Mouse (Mus musculus) kidney, postnatal 0 days (tissue): Measurements from ENCODE around the gene Ubtd1. TPM values are rescaled to one million over a fixed set of nuclear protein-coding genes. Genes with fewer than 3 reads are reported as not detected.
"Not testable (repeated sequence)": the region's sequence is repeated elsewhere in the genome, so short reads cannot be mapped to it uniquely, and the experiment has no call there.

ENCODE experiments used
- ATAC-seq: fragments of 200-750 bp; cut with Nextera tagmentation; replicated peaks from 2 replicates; pipeline ENCODE4 v1.8.0; 2017; ENCODE audit warnings: low read depth, moderate number of reproducible peaks, moderate TSS enrichment, moderate library complexity; ENCODE audit not compliant: low FRiP score
- DNase-seq: peaks from one replicate; pipeline ENCODE4 v3.0.0-alpha.2; 2016; ENCODE audit warnings: low spot score
- H3K27ac ChIP-seq: fragments of 300-500 bp; sonication (generic); 2 replicates; pipeline ENCODE4 v1.5.1; 2014; ENCODE audit warnings: mild to moderate bottlenecking
- H3K27me3 ChIP-seq: fragments of 300-500 bp; sonication (generic); 2 replicates; pipeline ENCODE4 v1.6.1; 2014; ENCODE audit warnings: low read length, mixed read lengths; ENCODE audit not compliant: insufficient read depth
- H3K36me3 ChIP-seq: fragments of 300-500 bp; sonication (generic); 2 replicates; pipeline ENCODE4 v1.6.1; 2014; ENCODE audit warnings: low read length, mixed read lengths; ENCODE audit not compliant: insufficient read depth
- H3K4me1 ChIP-seq: fragments of 300-500 bp; sonication (generic); replicated peaks from 2 replicates; pipeline ENCODE4 v1.6.1; 2014; ENCODE audit warnings: antibody characterized with exemption, low read length, mixed read lengths; ENCODE audit not compliant: insufficient read depth
- H3K4me2 ChIP-seq: fragments of 300-500 bp; sonication (generic); 2 replicates; pipeline ENCODE4 v1.6.1; 2014; ENCODE audit warnings: mild to moderate bottlenecking, low read length, moderate library complexity, mixed read lengths
- H3K4me3 ChIP-seq: fragments of 300-500 bp; sonication (generic); replicated peaks from 2 replicates; pipeline ENCODE4 v1.5.1; 2014; ENCODE audit warnings: low read depth, low read length
- H3K9ac ChIP-seq: fragments of 300-500 bp; sonication (generic); 2 replicates; pipeline ENCODE4 v1.6.1; 2014; ENCODE audit warnings: low read depth, low read length
- H3K9me3 ChIP-seq: fragments of 300-500 bp; sonication (generic); replicated peaks from 2 replicates; pipeline ENCODE4 v1.6.1; 2016; ENCODE audit warnings: low read length, inconsistent platforms, mixed read lengths
- CTCF ChIP-seq: IDR thresholded peaks from 2 replicates; pipeline ENCODE4 v1.5.1; 2016; ENCODE audit warnings: antibody characterized with exemption, low read depth, mild to moderate bottlenecking, moderate library complexity
- WGBS: fragments of 180-500 bp; shearing (Covaris S2); extraction: QIAGEN DNeasy Blood & Tissue Kit; methylation state at CpG from one replicate; pipeline ENCODE4 v1.1.7; 2014; 5-methylcytosine and 5-hydroxymethylcytosine counted together
- polyA plus RNA-seq: library from polyadenylated mRNA; unstranded; fragments of >200 nt; fragmentation: Nextera tagmentation; extraction: Ambion mirVana; gene quantifications from 2 replicates; pipeline ENCODE4 v1.2.1, GENCODE M21; 2015

Ubtd1 gene
- polyA plus RNA-seq, 1 experiment from 2014 or later, result 36.6 TPM

DNA sequence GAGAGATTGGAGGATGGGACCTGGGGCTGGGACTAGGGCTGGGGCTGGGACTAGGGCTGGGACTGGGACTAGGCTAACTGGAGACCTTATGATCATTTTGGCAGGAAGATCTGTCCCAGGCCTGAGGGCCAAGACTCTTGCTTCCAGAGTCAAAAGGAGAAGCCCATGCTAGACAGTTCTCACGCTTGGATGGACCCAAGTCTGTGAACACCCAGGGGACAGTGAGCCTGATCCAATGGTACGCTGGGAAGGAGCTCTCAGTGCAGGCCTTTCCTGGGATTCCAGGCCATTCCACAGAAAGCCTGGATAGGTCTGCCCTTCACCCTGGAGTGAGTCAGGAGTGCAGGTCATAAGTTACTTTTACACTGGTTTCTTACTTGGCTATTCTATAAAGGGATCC lies 93.5 kb downstream of the Ubtd1 start:
- H3K9ac ChIP-seq, result no peak overlapping the region
- H3K4me1 ChIP-seq, result no peaks in the 10 kb centered on the region
- peak; percentile 8; the same call in 1 of the 2 replicates for ATAC-seq
- WGBS, result 77% methylated on average over 2 of the region's 2 CpGs
- no peak for DNase-seq
- no peaks in the 10 kb centered on the region for H3K9me3 ChIP-seq
- TF ChIP-seq CTCF, result no peak
- no peaks in the 10 kb centered on the region for H3K27me3 ChIP-seq
- H3K36me3 ChIP-seq, result 0 out of 2 replicates have a peak, but pooled peaks cover 6% of the 10 kb centered on the region
- no peak overlapping the region for H3K4me2 ChIP-seq
- H3K4me3 ChIP-seq, result no peak overlapping the region
- peak overlapping the region; percentile 31; the same call in 1 of the 2 replicates for H3K27ac ChIP-seq

- no peak for TF ChIP-seq CTCF
- Histone ChIP-seq H3K4me2 (no peak overlapping the region), H3K9ac (no peak overlapping the region), H3K4me1 (no peaks in the 10 kb centered on the region), H3K27me3 (no peaks in the 10 kb centered on the region), H3K27ac (no peak overlapping the region), H3K36me3 (0 out of 2 replicates have a peak, but pooled peaks cover 6% of the 10 kb centered on the region), H3K9me3 (no peaks in the 10 kb centered on the region), H3K4me3 (no peak overlapping the region)
- no peak for ATAC-seq
- 80% methylated on average over 16 of the region's 16 CpGs for WGBS
- DNase-seq, result no peak
These were observed 94.4 kb downstream of the Ubtd1 start for GRCm38 (mm10) chr19:42075992-42076391.

DNA sequence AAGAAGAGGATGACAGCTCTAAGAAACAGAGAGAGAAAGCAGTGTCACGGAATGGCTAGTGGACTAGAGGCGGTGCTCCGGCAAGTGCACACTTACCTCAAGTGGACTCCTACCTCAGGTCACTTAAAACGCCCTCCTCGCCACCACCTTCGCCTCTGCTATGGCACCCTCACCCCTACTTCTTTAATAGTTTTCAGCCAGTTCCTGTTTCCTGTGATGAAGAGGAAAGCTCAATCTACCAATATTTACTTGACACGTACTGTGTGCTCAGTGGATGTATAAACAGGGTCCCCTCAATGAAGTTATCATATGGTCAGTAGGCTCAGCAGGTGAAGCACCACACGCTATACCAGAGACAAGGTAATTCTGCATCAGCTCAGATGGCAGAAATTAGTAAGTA lies 97.0 kb downstream of the Ubtd1 start:
- no peaks in the 10 kb centered on the region for H3K9me3 ChIP-seq
- DNase-seq, result no peak
- H3K4me3 ChIP-seq, result no peak overlapping the region
- H3K27ac ChIP-seq, result no peak overlapping the region
- no peaks in the 10 kb centered on the region for H3K4me1 ChIP-seq
- WGBS, result 92% methylated on average over 8 of the region's 8 CpGs
- H3K27me3 ChIP-seq, result no peaks in the 10 kb centered on the region
- no peak for ATAC-seq
- no peak overlapping the region for H3K4me2 ChIP-seq
- H3K36me3 ChIP-seq, result 0 out of 2 replicates have a peak, but pooled peaks cover 6% of the 10 kb centered on the region
- TF ChIP-seq CTCF, result no peak
- H3K9ac ChIP-seq, result no peak overlapping the region

GRCm38 (mm10) chr19:42079006-42079405 lies 97.4 kb downstream of the Ubtd1 start:
- Histone ChIP-seq H3K9me3 (no peaks in the 10 kb centered on the region), H3K27ac (no peak overlapping the region), H3K4me2 (no peak overlapping the region), H3K36me3 (0 out of 2 replicates have a peak, but pooled peaks cover 6% of the 10 kb centered on the region), H3K9ac (no peak overlapping the region), H3K4me3 (no peak overlapping the region), H3K4me1 (no peaks in the 10 kb centered on the region), H3K27me3 (no peaks in the 10 kb centered on the region)
- ATAC-seq (no peak), DNase-seq (no peak)
- WGBS, result 97% methylated on average over 12 of the region's 12 CpGs
- TF ChIP-seq CTCF, result no peak

DNA sequence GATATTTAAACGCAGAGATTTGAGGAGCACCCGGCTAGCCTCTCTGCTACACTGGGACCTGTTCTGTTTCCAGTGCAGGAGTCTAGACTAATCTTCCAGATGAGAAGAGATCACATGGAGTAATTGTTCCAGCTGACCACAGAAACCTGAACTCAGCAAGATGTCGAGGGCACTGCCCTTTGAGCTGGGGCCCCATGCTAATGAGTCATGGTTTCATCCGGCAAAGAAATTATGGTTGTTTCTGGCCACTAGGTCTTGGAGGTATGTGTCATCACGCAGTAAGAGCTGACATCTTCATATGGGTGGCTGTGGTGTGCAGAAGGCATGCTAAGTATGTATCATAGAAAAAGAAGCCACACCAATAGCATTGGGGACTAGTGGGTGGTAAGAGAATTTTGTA lies 98.4 kb downstream of the Ubtd1 start:
- H3K9me3 ChIP-seq, result no peaks in the 10 kb centered on the region
- WGBS, result 50% methylated on average over 5 of the region's 5 CpGs
- H3K27me3 ChIP-seq, result no peaks in the 10 kb centered on the region
- no peaks in the 10 kb centered on the region for H3K4me1 ChIP-seq
- H3K9ac ChIP-seq, result no peak overlapping the region
- no peak overlapping the region; the same call in 1 of the 2 replicates for H3K27ac ChIP-seq
- H3K4me3 ChIP-seq, result no peak overlapping the region
- H3K4me2 ChIP-seq, result no peak overlapping the region
- H3K36me3 ChIP-seq, result 0 out of 2 replicates have a peak, but pooled peaks cover 6% of the 10 kb centered on the region
- ATAC-seq, result peak; percentile 73
- DNase-seq, result peak; percentile 28
- no peak for TF ChIP-seq CTCF

GRCm38 (mm10) chr19:42080469-42080868 lies 98.9 kb downstream of the Ubtd1 start:
- no peak overlapping the region for H3K9ac ChIP-seq
- no peaks in the 10 kb centered on the region for H3K4me1 ChIP-seq
- ATAC-seq, result peak; percentile 40; the same call in 1 of the 2 replicates
- no peak overlapping the region for H3K4me3 ChIP-seq
- H3K27ac ChIP-seq, result no peak overlapping the region; the same call in 1 of the 2 replicates
- H3K27me3 ChIP-seq, result no peaks in the 10 kb centered on the region
- H3K36me3 ChIP-seq, result 0 out of 2 replicates have a peak, but pooled peaks cover 4% of the 10 kb centered on the region
- no peak for DNase-seq
- 39% methylated on average over 11 of the region's 11 CpGs for WGBS
- no peaks in the 10 kb centered on the region for H3K9me3 ChIP-seq
- no peak for TF ChIP-seq CTCF
- H3K4me2 ChIP-seq, result no peak overlapping the region

DNA sequence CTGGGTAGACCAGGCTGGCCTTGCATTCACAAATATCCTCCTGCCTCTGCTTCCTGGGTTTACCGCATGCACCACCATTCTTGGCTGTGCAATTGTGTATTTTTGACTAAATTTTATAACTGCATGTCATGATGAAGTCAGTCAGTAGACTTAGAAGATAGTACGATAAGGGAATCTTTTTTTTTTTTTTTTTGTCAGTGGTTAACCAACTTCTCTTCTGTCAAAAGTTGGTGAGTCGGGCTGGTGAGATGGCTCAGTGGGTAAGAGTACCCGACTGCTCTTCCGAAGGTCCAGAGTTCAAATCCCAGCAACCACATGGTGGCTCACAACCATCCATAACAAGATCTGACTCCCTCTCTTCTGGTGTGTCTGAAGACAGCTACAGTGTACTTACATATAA lies 100.0 kb downstream of the Ubtd1 start:
- H3K4me3 ChIP-seq, H3K9me3 ChIP-seq, H3K4me2 ChIP-seq, DNase-seq, H3K36me3 ChIP-seq, H3K4me1 ChIP-seq, H3K9ac ChIP-seq, H3K27me3 ChIP-seq, H3K27ac ChIP-seq, ATAC-seq: not testable (repeated sequence)
- 93% methylated on average over 5 of the region's 5 CpGs for WGBS

Other genes starting within 250 kb of the Ubtd1 start
- 3.2 and 3.4 TPM in 2 replicates for gene Slit1, start 238.1 kb upstream of the Ubtd1 start, polyA plus RNA-seq
- 9.1 and 9.5 TPM in 2 replicates for gene Arhgap19, start 179.7 kb upstream of the Ubtd1 start, polyA plus RNA-seq
- gene Frat1, start 151.8 kb upstream of the Ubtd1 start, polyA plus RNA-seq, result 11.1 and 11.4 TPM in 2 replicates
- 5.8 and 7.2 TPM in 2 replicates for gene Frat2, start 133.6 kb upstream of the Ubtd1 start, polyA plus RNA-seq
- 7.9 and 9.3 TPM in 2 replicates for gene Rrp12, start 85.6 kb upstream of the Ubtd1 start, polyA plus RNA-seq
- gene Pgam1, start 69.8 kb upstream of the Ubtd1 start, polyA plus RNA-seq, result 488 and 525 TPM in 2 replicates
- 69.3 and 70.2 TPM in 2 replicates for gene Exosc1, start 48.3 kb upstream of the Ubtd1 start, polyA plus RNA-seq
- gene Zdhhc16, start 48.3 kb upstream of the Ubtd1 start, polyA plus RNA-seq, result 70.0 and 73.4 TPM in 2 replicates
- 23.3 and 26.1 TPM in 2 replicates for gene Mms19, start 606 bp upstream of the Ubtd1 start, polyA plus RNA-seq
- 0.11 and 0.13 TPM in 2 replicates for gene Ankrd2, start 54.2 kb downstream of the Ubtd1 start, polyA plus RNA-seq
- gene Hoga1, start 63.8 kb downstream of the Ubtd1 start, polyA plus RNA-seq, result 97.6 and 110 TPM in 2 replicates
- gene 4933411K16Rik, start 70.5 kb downstream of the Ubtd1 start, polyA plus RNA-seq, result 0.34 and 0.38 TPM in 2 replicates
- 22.2 and 24.6 TPM in 2 replicates for gene Morn4, start 104.6 kb downstream of the Ubtd1 start, polyA plus RNA-seq
- 31.9 and 33.2 TPM in 2 replicates for gene Pi4k2a, start 108.7 kb downstream of the Ubtd1 start, polyA plus RNA-seq
- gene Avpi1, start 147.3 kb downstream of the Ubtd1 start, polyA plus RNA-seq, result 37.1 and 37.9 TPM in 2 replicates
- gene Marveld1, start 165.6 kb downstream of the Ubtd1 start, polyA plus RNA-seq, result 12.5 and 18.9 TPM in 2 replicates
- 19.9 and 20.3 TPM in 2 replicates for gene Zfyve27, start 182.2 kb downstream of the Ubtd1 start, polyA plus RNA-seq
- gene Sfrp5, start 220.5 kb downstream of the Ubtd1 start, polyA plus RNA-seq, result 0.21 and 0.36 TPM in 2 replicates